Mouse (Mus musculus): Measurements from ENCODE around the gene Dmgdh.

- TF ChIP-seq CTCF (IDR thresholded peaks at IDR 0.05; ENCODE audit: extremely low read depth, insufficient read length, insufficient replicate concordance, low read depth, low read length): no peak
- TF ChIP-seq POLR2A (IDR thresholded peaks at IDR 0.05; ENCODE audit: low read depth, low read length): no peak
Measured at GRCm38 (mm10) chr13:93705697-93706096, 31.5 kb downstream of the Dmgdh start.

Measured in small intestine, adult 2 months (tissue).